Mouse (Mus musculus): Measurements from ENCODE around the gene Atrn. TPM values are rescaled to one million over a fixed set of nuclear protein-coding genes. Genes with fewer than 3 reads are reported as not detected.
A peak's percentile ranks its signal among the peaks of the same experiment; 100 is the strongest.
"Not testable (repeated sequence)": the region's sequence is repeated elsewhere in the genome, so short reads cannot be mapped to it uniquely, and the experiment has no call there.

The Atrn gene
- total RNA-seq, 2 experiments from 2014 or later, result 12.0 to 12.7 TPM

DNA sequence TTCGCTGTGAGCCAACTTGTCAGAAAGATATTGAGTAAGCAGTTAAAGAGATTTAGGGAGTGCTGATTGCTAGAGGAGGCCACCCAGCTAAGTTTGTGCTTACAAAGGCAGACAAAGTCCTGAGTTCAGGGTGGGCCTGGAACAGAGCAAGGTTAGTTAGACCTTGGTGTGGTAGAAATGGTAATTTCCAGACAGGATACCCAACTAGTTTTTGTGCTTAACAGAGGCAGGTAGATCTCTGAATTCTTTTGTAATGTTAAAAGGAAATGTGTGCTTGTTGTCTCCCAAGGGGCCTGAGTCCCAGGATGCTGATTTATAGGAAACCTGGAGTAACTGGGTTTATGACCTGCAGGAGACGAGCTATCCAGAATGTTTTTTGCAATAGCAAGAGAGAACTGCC is 52.6 kb downstream of the Atrn start:
- DNase-seq (ENCODE audit: low spot score), result no peak

DNA sequence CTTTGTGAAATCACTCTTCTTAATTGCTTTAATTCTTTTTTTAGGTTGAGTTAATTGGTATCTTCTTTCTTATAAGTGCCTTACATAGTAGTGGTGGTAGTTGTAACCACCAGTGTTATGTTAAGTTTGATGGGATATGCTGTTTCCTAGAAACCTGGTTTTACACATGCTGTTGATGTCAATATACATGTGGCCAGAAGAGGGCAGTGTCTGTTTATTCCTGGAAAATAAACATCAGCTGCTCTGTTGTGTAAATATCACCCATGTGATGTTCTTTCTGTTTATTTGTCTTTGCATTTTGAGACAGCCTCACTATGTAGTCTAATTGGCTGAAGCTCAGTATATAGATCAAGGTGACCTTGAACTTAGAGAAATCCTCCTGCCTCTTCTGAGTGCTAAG is 55.6 kb downstream of the Atrn start:
- peak; percentile 24 for DNase-seq (ENCODE audit: low spot score)

DNA sequence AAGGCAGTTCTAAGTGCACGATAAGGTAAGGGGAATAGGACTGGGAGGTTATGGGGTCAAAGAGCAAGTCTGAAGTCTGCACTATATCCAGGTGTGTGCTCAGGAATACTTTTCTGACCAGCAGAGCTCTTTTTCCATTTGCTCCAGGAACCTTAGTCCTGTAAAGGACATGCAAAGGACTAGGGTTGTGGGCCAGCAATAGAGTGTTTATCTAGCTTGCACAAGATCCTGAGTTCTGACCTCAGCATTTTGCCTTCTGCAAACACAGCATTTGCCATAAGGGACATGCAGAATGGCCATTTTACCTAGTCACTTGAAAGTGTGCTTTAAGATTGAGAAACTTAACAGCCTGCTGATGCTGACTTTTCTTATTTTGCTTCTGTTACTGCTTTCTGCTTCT is 58.7 kb downstream of the Atrn start:
- no peak for DNase-seq (ENCODE audit: low spot score)

DNA sequence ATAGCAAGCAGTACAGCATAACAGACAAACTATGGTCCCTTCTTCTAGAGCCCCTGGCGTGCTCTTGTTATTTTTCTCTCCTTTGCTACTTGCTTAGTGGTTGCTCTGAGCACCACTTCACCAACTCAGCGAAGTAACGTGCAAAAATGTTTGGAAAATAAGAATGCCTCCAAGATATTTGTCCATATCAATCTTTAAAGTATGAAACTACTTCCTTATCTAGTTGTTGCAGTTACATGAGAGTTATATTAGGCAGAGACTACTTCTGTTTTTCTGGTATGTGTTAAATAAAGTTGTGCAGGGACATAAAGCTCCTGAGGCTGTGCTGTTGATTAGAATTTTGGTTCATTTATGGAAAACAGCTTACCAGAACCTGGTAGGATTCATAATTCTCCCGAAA is 64.7 kb downstream of the Atrn start:
- no peak for DNase-seq (ENCODE audit: low spot score)

GRCm38 (mm10) chr2:130972386-130972785 is 66.1 kb downstream of the Atrn start:
- DNase-seq (ENCODE audit: low spot score), result no peak

GRCm38 (mm10) chr2:130974928-130975327 is 68.6 kb downstream of the Atrn start:
- DNase-seq (ENCODE audit: low spot score), result no peak

GRCm38 (mm10) chr2:130977589-130977988 is 71.3 kb downstream of the Atrn start:
- no peak for DNase-seq (ENCODE audit: low spot score)

DNA sequence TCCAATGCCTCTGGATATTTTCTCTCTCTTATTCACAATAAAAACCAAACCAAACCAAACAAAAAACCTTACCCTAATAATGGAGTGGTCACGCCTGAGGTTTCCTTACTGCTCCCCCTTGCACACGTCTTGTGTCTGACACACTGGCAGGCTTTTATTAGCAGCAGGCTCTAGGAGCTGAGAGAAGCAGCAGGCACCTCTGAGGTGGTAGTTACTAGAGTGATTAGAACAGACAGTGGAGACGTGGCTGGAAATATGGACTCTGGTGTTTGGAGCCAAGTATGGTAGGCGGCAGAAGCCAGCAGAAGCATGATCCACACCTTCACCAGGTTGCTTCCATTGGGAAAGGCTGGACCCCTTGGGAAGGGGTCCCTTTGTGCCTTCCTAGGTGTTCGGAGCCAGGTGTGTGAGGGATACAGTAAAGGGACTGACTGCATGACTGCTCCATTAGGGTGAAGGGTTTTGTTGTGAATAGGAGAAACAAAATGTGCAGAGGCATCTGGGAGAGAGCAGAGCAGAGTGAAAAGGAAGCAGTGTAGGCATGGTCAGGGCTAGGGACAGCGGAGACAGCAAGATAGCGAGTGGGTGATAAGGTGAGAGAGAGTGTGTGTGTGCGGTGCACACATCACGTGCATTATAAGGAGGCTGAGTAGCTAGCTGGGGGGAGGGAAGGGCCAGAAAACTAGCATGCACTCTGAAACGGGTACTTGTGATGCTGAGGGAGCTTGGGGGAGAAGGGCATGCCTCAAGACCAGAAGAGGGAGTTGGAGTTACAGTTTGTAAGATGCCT is 72.0 kb downstream of the Atrn start:
- no peak for DNase-seq (ENCODE audit: low spot score)

DNA sequence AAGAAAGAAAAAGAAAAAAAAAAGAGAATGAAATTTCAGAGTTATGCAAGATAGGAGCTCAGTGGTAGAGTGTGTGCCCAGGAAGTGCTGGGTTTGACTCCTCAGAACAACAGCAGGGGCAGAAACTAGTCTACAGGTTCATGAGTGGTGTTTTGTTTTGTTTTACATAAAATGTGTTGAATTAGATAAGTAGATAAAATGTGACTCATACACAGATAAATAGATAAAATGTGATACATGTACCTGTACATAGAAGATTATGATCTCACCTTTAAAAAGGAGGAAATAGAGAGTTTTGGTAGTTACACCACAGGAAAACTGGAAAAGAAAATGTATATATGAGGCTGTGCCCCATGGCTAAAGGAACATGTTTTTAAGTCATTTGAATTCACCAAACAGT is 72.8 kb downstream of the Atrn start:
- no peak for DNase-seq (ENCODE audit: low spot score)

DNA sequence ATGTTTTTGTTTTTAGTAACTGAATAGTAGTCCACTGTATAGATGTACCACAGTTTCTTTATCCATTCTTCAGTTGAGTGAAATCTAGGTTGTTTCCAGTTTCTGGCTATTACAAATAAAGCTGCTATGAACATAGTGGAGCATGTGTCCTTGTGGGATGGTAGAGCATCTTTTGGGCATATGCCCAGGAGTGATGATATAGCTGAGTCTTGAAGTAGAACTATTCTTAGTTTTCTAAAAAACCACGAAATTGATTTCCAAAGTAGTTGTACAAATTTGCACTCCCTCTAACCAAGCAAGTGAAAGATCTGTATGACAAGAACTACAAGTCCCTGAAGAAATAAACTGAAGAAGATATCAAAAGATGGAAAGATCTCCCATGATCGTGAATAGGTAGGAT is 86.5 kb downstream of the Atrn start:
- no peak for DNase-seq (ENCODE audit: low spot score)

DNA sequence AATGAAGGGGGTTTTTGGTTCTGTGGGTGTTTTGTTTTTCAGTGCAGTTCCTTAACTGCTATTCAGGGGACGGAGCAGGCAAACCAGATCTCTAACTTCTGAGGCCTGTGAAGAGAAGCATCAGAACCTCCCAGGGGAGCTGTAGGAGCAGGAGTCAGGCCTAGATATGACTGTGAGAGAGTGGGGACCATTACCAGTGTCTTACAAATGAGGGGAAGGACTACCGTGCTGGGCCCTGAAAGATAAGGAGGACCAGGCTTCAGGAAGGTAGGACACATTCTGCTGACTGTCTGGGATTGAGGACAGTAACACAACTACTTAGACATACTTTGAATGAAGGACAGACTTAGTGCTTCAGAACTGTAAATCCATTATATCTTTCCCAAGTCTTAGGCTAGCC is 102.8 kb downstream of the Atrn start:
- DNase-seq (ENCODE audit: low spot score), result no peak

- no peak for DNase-seq (ENCODE audit: low spot score)
Observed at GRCm38 (mm10) chr2:131010566-131010965, 104.3 kb downstream of the Atrn start.

DNA sequence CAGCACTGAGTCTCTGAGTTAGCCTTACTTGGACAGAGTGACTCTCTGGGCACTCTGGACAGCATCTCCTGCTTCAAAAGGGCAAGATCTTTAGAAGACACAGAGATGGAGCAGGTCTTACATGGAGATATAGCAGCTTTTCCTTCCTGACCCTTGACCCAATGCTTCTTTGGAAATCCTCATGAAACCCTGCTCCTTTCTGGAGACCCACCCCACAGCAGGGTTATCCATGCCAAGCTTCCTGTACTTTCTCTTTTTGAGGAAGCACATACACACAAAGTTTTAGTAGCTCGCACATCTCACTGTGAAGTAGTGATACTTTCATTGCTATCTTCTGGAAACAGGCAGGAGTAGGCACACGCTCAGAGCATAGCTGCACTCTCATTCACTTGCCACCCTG is 118.9 kb downstream of the Atrn start:
- no peak for DNase-seq (ENCODE audit: low spot score)

- no peak for DNase-seq (ENCODE audit: low spot score)
Observed at GRCm38 (mm10) chr2:131026941-131027340, 120.6 kb downstream of the Atrn start.

DNA sequence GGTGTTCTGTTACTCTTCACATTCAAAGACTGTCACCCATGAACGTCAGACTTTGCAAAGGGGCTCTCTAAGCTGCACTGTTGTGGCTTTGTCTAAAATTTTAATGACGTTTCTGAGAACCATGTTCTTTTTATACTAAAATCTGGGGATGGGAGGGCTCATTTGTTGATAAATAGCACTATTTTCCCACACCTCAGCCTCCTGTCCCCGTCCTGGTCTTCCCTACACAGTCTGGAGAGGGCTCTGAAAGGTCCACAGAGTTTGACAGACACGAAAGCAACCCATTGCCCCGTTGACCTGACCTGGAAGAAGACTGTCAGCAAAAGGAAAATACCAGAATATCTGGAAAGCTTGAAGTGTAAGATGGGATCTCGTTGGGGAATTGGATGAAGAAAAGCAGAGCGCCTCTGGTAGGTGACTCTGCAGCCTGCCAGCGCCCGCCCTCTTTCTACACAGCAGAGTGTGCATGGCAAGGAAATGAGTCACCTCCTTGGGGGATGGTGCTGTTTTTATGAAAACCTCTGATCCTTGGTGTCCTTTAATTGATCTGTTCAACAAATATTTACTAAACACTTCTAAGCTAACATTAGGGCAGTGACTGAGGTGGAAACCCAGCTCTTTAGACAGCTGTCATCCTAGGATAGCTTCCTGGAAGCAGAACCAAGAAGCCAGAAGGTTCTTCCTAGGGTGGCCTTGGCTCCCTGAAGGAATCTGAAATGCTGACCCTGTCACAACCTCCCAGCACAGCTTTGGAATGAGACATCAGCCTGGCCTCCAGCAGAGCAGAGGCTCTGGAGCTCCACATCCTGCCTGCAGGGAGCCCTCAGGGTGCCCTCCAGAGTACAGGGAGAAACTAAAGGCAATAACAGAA is 123.0 kb downstream of the Atrn start:
- DNase-seq (ENCODE audit: low spot score), result peak; percentile 20

DNA sequence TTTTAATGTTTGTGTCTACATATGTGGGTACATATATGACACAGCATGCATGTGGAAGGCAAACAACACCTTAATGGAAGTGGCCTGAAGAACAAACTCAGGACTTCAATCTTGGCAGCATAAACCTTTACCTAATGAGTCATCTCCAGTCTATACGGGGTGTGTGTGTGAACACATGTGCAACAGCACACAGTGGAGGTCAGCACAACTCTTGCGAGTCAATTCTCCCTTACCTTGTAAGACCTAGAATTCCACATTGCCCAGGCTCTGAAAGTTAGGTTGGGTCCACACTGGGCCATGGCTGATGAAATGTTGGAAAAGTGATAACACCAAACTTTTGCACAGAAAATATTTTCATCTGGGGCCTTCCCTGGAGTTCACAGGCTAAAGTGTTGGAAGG is 124.3 kb downstream of the Atrn start:
- DNase-seq (ENCODE audit: low spot score), result no peak

DNA sequence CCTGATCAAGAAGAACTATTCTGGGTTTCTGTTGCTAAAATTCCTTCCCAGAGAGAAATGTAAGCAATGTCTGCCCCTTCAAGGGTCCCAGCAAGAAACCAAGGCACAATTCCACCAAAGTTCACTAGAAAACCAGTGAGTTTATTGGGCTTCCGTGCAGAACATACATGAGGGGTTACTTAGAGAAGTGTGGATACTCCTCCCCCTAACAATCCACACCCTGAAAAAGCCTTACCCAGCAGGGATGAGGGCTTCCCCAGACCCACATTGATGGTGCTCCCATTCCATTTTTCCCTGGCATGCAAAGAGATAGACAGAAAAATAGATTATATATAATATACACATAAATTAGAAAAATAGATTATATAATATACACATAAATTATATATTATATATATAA is 124.7 kb downstream of the Atrn start:
- no peak for DNase-seq (ENCODE audit: low spot score)

DNA sequence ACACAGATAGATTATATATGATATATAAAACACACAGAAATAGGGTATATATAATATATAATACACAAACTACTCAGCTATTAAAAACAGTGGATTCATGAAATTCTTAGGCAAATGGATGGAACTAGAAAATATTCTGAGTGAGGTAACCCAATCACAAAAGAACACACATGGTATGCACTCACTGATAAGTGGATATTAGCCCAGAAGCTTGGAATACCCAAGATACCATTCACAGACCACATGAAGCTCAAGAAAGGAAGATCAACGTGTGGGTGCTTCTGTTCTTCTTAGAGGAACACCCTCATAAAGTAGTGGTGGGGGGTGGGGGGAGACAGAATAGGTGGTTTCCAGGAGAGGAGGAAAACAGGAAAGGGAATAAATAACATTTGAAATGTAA is 125.1 kb downstream of the Atrn start:
- not testable (repeated sequence) for DNase-seq (ENCODE audit: low spot score)

DNA sequence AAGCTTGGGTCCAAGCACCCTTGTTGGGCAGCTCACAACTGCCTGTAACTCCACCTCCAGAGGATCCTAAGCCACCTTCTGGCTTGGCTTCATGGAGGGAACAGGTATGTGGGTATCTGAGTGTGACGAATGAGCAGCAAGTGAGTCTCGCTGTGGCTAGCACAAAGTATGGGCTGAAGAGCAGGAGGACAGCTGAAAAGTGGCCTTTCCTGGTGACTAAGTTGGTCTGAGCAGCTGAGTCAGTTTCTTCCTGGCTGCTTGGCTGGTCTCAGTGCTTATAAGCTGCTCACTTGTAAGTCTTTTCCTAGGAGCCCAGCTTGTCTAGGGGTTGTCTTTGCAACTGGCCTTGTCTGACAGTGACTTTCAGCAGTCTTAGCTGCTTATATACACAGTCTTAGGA is 130.0 kb downstream of the Atrn start:
- DNase-seq (ENCODE audit: low spot score), result no peak

- no peak for DNase-seq (ENCODE audit: low spot score)
Observed at GRCm38 (mm10) chr2:131036757-131037156, 130.5 kb downstream of the Atrn start.

DNA sequence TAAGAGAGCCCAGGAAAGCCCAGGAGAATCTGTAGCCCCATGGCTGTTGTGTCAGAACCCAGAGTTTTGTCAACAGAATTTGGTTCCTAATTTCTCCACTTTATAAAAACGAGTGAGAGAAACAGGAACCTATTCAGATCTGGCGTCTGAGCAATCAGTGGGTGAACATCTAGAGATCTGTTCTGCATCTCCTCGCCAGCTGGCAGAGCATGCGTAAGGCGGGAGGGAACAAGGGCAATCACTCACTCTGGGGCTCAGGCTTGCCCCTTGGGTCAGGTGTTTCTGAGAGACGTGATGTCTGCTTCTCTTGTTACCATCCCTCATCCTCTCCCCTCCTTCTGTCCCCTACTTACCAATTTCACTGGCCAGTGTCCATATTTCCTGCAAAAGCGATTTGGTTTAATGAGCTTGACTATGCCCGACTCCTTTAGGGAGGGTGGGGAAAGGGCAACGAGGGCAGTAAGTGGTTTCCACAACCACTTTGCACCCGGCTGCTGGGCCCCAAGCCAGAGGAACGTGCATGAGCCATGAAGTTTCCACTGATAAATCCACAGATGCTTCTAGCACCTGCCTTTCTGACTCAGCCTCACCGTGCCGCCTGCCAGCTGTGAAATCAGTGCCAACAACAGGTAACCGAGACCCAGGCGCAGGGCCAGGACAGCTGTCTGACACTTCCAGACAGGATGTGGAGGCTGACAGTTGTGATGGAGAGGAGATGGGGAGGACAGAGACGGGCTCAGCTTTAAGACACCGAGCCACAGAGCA is 131.1 kb downstream of the Atrn start:
- peak; percentile 71 for DNase-seq (ENCODE audit: low spot score)

DNA sequence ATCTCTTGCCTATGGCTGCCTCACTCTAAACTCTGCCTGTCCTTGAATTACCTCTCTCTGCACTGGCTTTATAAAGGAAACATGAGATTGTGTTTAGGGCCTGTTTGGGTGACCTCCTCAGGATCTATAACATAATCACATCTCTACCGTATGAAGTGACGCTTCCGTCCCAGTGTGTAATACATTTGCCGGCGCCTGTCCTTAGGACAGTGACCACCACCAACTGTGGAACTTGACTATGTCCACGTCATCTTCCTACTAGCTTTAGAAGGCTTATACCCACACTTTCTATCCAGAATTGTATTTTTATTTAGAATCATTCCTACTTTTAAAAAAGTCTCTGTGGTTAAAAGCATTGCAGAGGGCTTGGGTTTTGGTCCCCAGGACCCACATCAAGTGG is 131.9 kb downstream of the Atrn start:
- DNase-seq (ENCODE audit: low spot score), result no peak
